Mouse (Mus musculus) forebrain, embryonic 11.5 days (tissue): ENCODE measurements around the gene Bcat1. TPM values are rescaled to one million over a fixed set of nuclear protein-coding genes. Genes with fewer than 3 reads are reported as not detected.

Source experiments
- ATAC-seq: fragments of 200-750 bp; cut with Nextera tagmentation; replicated peaks from 2 replicates; pipeline ENCODE4 v1.8.0; 2017; ENCODE audit warnings: moderate TSS enrichment; ENCODE audit not compliant: low FRiP score
- DNase-seq: peaks from one replicate; pipeline ENCODE4 v3.0.0-alpha.2; 2017; ENCODE audit warnings: low spot score
- H3K27ac ChIP-seq: fragments of 300-500 bp; sonication (generic); 2 replicates; pipeline ENCODE4 v1.5.1; 2014; ENCODE audit warnings: low read depth, low read length
- H3K27me3 ChIP-seq: fragments of 300-500 bp; sonication (generic); 2 replicates; pipeline ENCODE4 v1.6.1; 2014; ENCODE audit warnings: mild to moderate bottlenecking, low read length, mixed read lengths; ENCODE audit not compliant: control insufficient read depth, insufficient read depth
- H3K36me3 ChIP-seq: fragments of 300-500 bp; sonication (generic); 2 replicates; pipeline ENCODE4 v1.6.1; 2014; ENCODE audit warnings: mild to moderate bottlenecking, low read length, moderate library complexity, mixed read lengths; ENCODE audit not compliant: control insufficient read depth, insufficient read depth
- H3K4me1 ChIP-seq: fragments of 300-500 bp; sonication (generic); replicated peaks from 2 replicates; pipeline ENCODE4 v1.6.1; 2014; ENCODE audit warnings: low read length, mixed read lengths; ENCODE audit not compliant: control insufficient read depth, insufficient read depth
- H3K4me2 ChIP-seq: fragments of 300-500 bp; sonication (generic); 2 replicates; pipeline ENCODE4 v1.6.1; 2014; ENCODE audit warnings: low read depth, mild to moderate bottlenecking, low read length, moderate library complexity, mixed read lengths; ENCODE audit not compliant: severe bottlenecking
- H3K4me3 ChIP-seq: fragments of 300-500 bp; sonication (generic); 2 replicates; pipeline ENCODE4 v1.5.1; 2014; ENCODE audit warnings: low read depth, low read length
- H3K9ac ChIP-seq: fragments of 300-500 bp; sonication (generic); 2 replicates; pipeline ENCODE4 v1.6.1; 2014; ENCODE audit warnings: low read length
- H3K9me3 ChIP-seq: fragments of 300-500 bp; sonication (generic); 2 replicates; pipeline ENCODE4 v1.6.1; 2016; ENCODE audit warnings: low read length, mixed read lengths; ENCODE audit not compliant: control insufficient read depth
- WGBS: fragments of 180-500 bp; shearing (Covaris S2); extraction: QIAGEN DNeasy Blood & Tissue Kit; methylation state at CpG from one replicate; pipeline ENCODE4 v1.1.7; 2014; 5-methylcytosine and 5-hydroxymethylcytosine counted together
- polyA plus RNA-seq: library from polyadenylated mRNA; unstranded; fragments of >200 nt; fragmentation: Nextera tagmentation; extraction: Ambion mirVana; gene quantifications from 2 replicates; pipeline ENCODE4 v1.2.1, GENCODE M21; 2014

Gene Bcat1
- polyA plus RNA-seq, 1 experiment from 2014 or later, result 110 TPM

- no peak overlapping the region for H3K9ac ChIP-seq
- H3K9me3 ChIP-seq, result no peaks in the 10 kb centered on the region
- H3K4me3 ChIP-seq, result no peak overlapping the region
- 78% methylated on average over 1 of the region's 1 CpGs for WGBS
- H3K27ac ChIP-seq, result no peak overlapping the region
- DNase-seq, result no peak
- H3K4me1 ChIP-seq, result peaks cover 5% of the 10 kb centered on the region; the same call in 1 of the 2 replicates
- no peak for ATAC-seq
- no peaks in the 10 kb centered on the region for H3K36me3 ChIP-seq
- no peaks in the 10 kb centered on the region for H3K27me3 ChIP-seq
- no peak overlapping the region for H3K4me2 ChIP-seq
These were observed 38.4 kb downstream of the Bcat1 start for GRCm38 (mm10) chr6:145037626-145038025.

- DNase-seq (no peak), ATAC-seq (no peak)
- H3K4me3 ChIP-seq, result no peak overlapping the region
- no peaks in the 10 kb centered on the region for H3K4me1 ChIP-seq
- H3K27ac ChIP-seq, result no peak overlapping the region
- no peaks in the 10 kb centered on the region for H3K9me3 ChIP-seq
- 90% methylated on average over 9 of the region's 9 CpGs for WGBS
- no peak overlapping the region for H3K9ac ChIP-seq
- H3K36me3 ChIP-seq, result peaks cover 4% of the 10 kb centered on the region; the same call in 1 of the 2 replicates
- H3K4me2 ChIP-seq, result no peak overlapping the region
- no peaks in the 10 kb centered on the region for H3K27me3 ChIP-seq
These were observed 40.6 kb downstream of the Bcat1 start for GRCm38 (mm10) chr6:145035412-145035811.

- ATAC-seq, result no peak
- 92% methylated on average over 9 of the region's 9 CpGs for WGBS
- Histone ChIP-seq H3K4me3 (no peak overlapping the region), H3K36me3 (peaks cover 4% of the 10 kb centered on the region; the same call in 1 of the 2 replicates), H3K4me2 (no peak overlapping the region), H3K27me3 (no peaks in the 10 kb centered on the region), H3K27ac (no peak overlapping the region), H3K9me3 (no peaks in the 10 kb centered on the region), H3K9ac (no peak overlapping the region), H3K4me1 (no peaks in the 10 kb centered on the region)
- DNase-seq, result no peak
These were observed 45.4 kb downstream of the Bcat1 start for GRCm38 (mm10) chr6:145030587-145030986.

- H3K36me3 ChIP-seq, result peaks cover 4% of the 10 kb centered on the region; the same call in 1 of the 2 replicates
- peaks cover 4% of the 10 kb centered on the region; the same call in 1 of the 2 replicates for H3K9me3 ChIP-seq
- H3K9ac ChIP-seq, result no peak overlapping the region
- no peaks in the 10 kb centered on the region for H3K27me3 ChIP-seq
- H3K4me1 ChIP-seq, result no peaks in the 10 kb centered on the region
- no peak overlapping the region for H3K4me2 ChIP-seq
- no peak overlapping the region for H3K4me3 ChIP-seq
- DNase-seq (no peak), ATAC-seq (no peak)
- 33% methylated on average over 8 of the region's 8 CpGs for WGBS
- H3K27ac ChIP-seq, result peak overlapping the region; percentile 6; the same call in 1 of the 2 replicates
These were observed 52.0 kb downstream of the Bcat1 start for GRCm38 (mm10) chr6:145023990-145024389.

- no peak overlapping the region for H3K27ac ChIP-seq
- no peaks in the 10 kb centered on the region for H3K4me1 ChIP-seq
- peaks cover 4% of the 10 kb centered on the region; the same call in 1 of the 2 replicates for H3K9me3 ChIP-seq
- H3K27me3 ChIP-seq, result no peaks in the 10 kb centered on the region
- no peak overlapping the region for H3K4me2 ChIP-seq
- H3K9ac ChIP-seq, result no peak overlapping the region
- peaks cover 4% of the 10 kb centered on the region; the same call in 1 of the 2 replicates for H3K36me3 ChIP-seq
- no peak overlapping the region for H3K4me3 ChIP-seq
- ATAC-seq (no peak), DNase-seq (peak; percentile 60)
- WGBS, result 81% methylated on average over 14 of the region's 14 CpGs
These were observed 52.8 kb downstream of the Bcat1 start for GRCm38 (mm10) chr6:145022966-145023725.

GRCm38 (mm10) chr6:145022349-145022748 is 53.6 kb downstream of the Bcat1 start:
- H3K36me3 ChIP-seq, result peaks cover 6% of the 10 kb centered on the region; the same call in 1 of the 2 replicates
- H3K27ac ChIP-seq, result no peak overlapping the region
- no peaks in the 10 kb centered on the region for H3K27me3 ChIP-seq
- DNase-seq, result no peak
- WGBS, result 79% methylated on average over 5 of the region's 5 CpGs
- H3K9me3 ChIP-seq, result peaks cover 4% of the 10 kb centered on the region; the same call in 1 of the 2 replicates
- no peak overlapping the region for H3K4me3 ChIP-seq
- no peak overlapping the region for H3K4me2 ChIP-seq
- H3K4me1 ChIP-seq, result no peaks in the 10 kb centered on the region
- no peak overlapping the region for H3K9ac ChIP-seq
- no peak for ATAC-seq

GRCm38 (mm10) chr6:145020553-145020952 is 55.4 kb downstream of the Bcat1 start:
- no peak overlapping the region for H3K4me2 ChIP-seq
- peaks cover 4% of the 10 kb centered on the region; the same call in 1 of the 2 replicates for H3K9me3 ChIP-seq
- ATAC-seq, result no peak
- no peaks in the 10 kb centered on the region for H3K4me1 ChIP-seq
- H3K4me3 ChIP-seq, result no peak overlapping the region
- WGBS, result 90% methylated on average over 4 of the region's 4 CpGs
- no peak overlapping the region for H3K9ac ChIP-seq
- peaks cover 6% of the 10 kb centered on the region; the same call in 1 of the 2 replicates for H3K36me3 ChIP-seq
- DNase-seq, result no peak
- H3K27ac ChIP-seq, result no peak overlapping the region
- no peaks in the 10 kb centered on the region for H3K27me3 ChIP-seq

GRCm38 (mm10) chr6:145018295-145018694 is 57.7 kb downstream of the Bcat1 start:
- no peaks in the 10 kb centered on the region for H3K4me1 ChIP-seq
- no peak overlapping the region for H3K9ac ChIP-seq
- peaks cover 10% of the 10 kb centered on the region; the same call in 1 of the 2 replicates for H3K36me3 ChIP-seq
- H3K9me3 ChIP-seq, result peaks cover 3% of the 10 kb centered on the region; the same call in 1 of the 2 replicates
- ATAC-seq, result no peak
- H3K27ac ChIP-seq, result no peak overlapping the region
- no peak for DNase-seq
- no peak overlapping the region for H3K4me2 ChIP-seq
- WGBS, result 90% methylated on average over 5 of the region's 5 CpGs
- H3K4me3 ChIP-seq, result no peak overlapping the region
- H3K27me3 ChIP-seq, result no peaks in the 10 kb centered on the region
